Mouse (Mus musculus): Measurements from ENCODE around the gene Cdx2. TPM values are rescaled to one million over a fixed set of nuclear protein-coding genes. Genes with fewer than 3 reads are reported as not detected.

The Cdx2 gene
- total RNA-seq, 1 experiment = 5.4 TPM

DNA sequence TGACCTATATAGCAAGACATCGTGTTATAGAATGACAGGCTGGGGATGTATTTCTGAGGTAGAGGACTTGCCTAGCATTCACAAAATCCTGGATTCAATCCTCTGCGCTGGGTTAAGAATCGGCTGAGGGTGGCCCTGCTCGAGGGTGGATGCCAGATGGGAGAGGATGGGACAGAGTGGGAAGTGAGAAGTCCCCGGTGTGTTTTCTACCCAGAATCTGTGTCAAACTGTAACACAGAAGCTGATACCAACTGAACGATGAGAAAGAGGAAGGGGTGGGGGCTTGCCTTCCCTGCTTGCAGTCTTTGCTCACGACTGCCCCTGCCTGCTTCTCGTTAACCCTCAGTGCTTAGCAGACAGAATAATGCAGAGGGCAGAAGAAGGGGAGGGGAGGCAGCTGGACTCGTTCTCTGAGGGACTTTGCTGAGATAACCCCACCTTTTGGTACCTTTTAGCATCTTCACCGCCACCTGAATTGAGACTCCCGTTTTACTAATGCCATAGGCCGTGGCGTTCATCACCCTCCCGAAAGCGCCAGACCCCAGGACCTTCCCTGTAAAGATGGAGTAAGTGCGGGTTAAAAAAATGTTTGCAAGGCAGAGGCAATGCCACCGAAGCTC, 47.2 kb upstream of the Cdx2 start:
- H3K4me1 ChIP-seq (ENCODE audit: control insufficient read depth in 2 of 2, insufficient read depth in 2 of 2, low read length in 2 of 2, poor library complexity in 1 of 2) = peaks cover 0 to 4% of the 10 kb centered on the region in 2 experiments; a peak in 2 of 4 replicates
- H3K9ac ChIP-seq (ENCODE audit: insufficient read depth, low read depth, low read length, poor library complexity, severe bottlenecking) = no peak overlapping the region
- no peak overlapping the region for H3K27ac ChIP-seq (ENCODE audit: insufficient read depth, low read depth, low read length, poor library complexity, severe bottlenecking)
- in situ Hi-C loops (cut with MboI; ENCODE audit: low sequenced_read_pairs in 2 of 2, unreplicated experiment in 2 of 2) = no loop called here
- DNase-seq (ENCODE audit: low read depth, low spot score) = no peak
- H3K9me3 ChIP-seq (ENCODE audit: control insufficient read depth, insufficient read depth, low read depth, low read length) = no peaks in the 10 kb centered on the region
- no peak overlapping the region for H3K4me3 ChIP-seq (ENCODE audit: insufficient read depth in 1 of 2, low read depth in 1 of 2, low read length in 2 of 2, poor library complexity in 1 of 2, severe bottlenecking in 1 of 2)
- H3K36me3 ChIP-seq (ENCODE audit: control insufficient read depth, insufficient read depth, low read length, poor library complexity, severe bottlenecking) = no peaks in the 10 kb centered on the region
- TF ChIP-seq CHD2 (IDR thresholded peaks at IDR 0.05; ENCODE audit: low read depth, low read length) (no peak), ZC3H11A (IDR thresholded peaks at IDR 0.05; ENCODE audit: borderline replicate concordance, low read depth, low read length) (no peak), MAFK (IDR thresholded peaks at IDR 0.05; ENCODE audit: insufficient read depth, low read depth, low read length) (no peak), ZNF384 (IDR thresholded peaks at IDR 0.05; ENCODE audit: low read depth, low read length) (no peak), HCFC1 (IDR thresholded peaks at IDR 0.05; ENCODE audit: borderline replicate concordance, insufficient read depth, low read length) (no peak)

DNA sequence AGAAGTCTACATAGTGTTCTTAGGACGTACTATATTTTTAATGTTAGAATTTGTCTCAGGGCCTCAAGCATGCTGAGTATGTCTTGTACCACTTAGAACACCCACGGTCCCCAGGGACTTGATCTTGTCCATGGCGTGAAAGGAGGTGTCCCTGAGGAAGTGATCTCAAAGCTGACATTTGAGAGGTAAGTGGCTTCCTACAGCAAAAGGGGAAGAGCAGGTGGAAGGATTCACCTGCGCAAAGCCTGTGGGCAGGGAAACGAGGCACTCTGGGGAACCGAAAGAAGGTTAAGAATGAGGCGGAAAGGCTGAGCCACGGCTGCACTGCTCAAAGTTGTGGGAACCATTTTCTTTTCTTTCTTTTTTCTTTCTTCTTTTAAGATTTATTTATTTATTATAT, 44.9 kb upstream of the Cdx2 start:
- Histone ChIP-seq H3K27ac (ENCODE audit: insufficient read depth, low read depth, low read length, poor library complexity, severe bottlenecking) (no peak overlapping the region), H3K4me1 (ENCODE audit: control insufficient read depth in 2 of 2, insufficient read depth in 2 of 2, low read length in 2 of 2, poor library complexity in 1 of 2) (peaks cover 0 to 4% of the 10 kb centered on the region in 2 experiments; a peak in 1 of 4 replicates), H3K9me3 (ENCODE audit: control insufficient read depth, insufficient read depth, low read depth, low read length) (no peaks in the 10 kb centered on the region), H3K36me3 (ENCODE audit: control insufficient read depth, insufficient read depth, low read length, poor library complexity, severe bottlenecking) (no peaks in the 10 kb centered on the region), H3K4me3 (ENCODE audit: insufficient read depth in 1 of 2, low read depth in 1 of 2, low read length in 2 of 2, poor library complexity in 1 of 2, severe bottlenecking in 1 of 2) (no peak overlapping the region), H3K9ac (ENCODE audit: insufficient read depth, low read depth, low read length, poor library complexity, severe bottlenecking) (no peak overlapping the region)
- no peak for DNase-seq (ENCODE audit: low read depth, low spot score)
- in situ Hi-C loops (cut with MboI; ENCODE audit: low sequenced_read_pairs in 2 of 2, unreplicated experiment in 2 of 2) = no loop called here
- TF ChIP-seq HCFC1 (IDR thresholded peaks at IDR 0.05; ENCODE audit: borderline replicate concordance, insufficient read depth, low read length) (no peak), ZC3H11A (IDR thresholded peaks at IDR 0.05; ENCODE audit: borderline replicate concordance, low read depth, low read length) (no peak), CHD2 (IDR thresholded peaks at IDR 0.05; ENCODE audit: low read depth, low read length) (no peak), ZNF384 (IDR thresholded peaks at IDR 0.05; ENCODE audit: low read depth, low read length) (no peak), MAFK (IDR thresholded peaks at IDR 0.05; ENCODE audit: insufficient read depth, low read depth, low read length) (no peak)

DNA sequence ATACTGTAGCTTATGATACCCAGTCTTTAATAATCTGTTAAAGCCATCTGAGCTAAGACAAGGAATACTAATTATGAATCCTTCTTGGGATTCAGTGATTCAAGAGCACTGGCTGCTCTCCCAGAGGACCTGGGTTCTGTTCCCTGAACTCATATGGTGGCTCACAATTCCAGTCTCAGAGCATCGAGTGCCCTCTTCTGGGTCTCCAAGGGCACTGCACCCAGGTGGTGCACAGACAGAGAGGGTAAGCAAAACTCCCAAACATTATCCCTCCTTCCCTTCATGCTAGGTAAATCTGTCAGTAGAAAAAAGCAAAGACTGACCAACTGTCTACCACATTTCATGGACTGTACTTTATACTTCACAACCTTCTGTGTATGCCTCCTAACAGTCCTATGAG, 38.9 kb upstream of the Cdx2 start:
- Histone ChIP-seq H3K27ac (ENCODE audit: insufficient read depth, low read depth, low read length, poor library complexity, severe bottlenecking) (no peak overlapping the region), H3K9ac (ENCODE audit: insufficient read depth, low read depth, low read length, poor library complexity, severe bottlenecking) (no peak overlapping the region), H3K9me3 (ENCODE audit: control insufficient read depth, insufficient read depth, low read depth, low read length) (no peaks in the 10 kb centered on the region), H3K36me3 (ENCODE audit: control insufficient read depth, insufficient read depth, low read length, poor library complexity, severe bottlenecking) (no peaks in the 10 kb centered on the region), H3K4me1 (ENCODE audit: control insufficient read depth in 2 of 2, insufficient read depth in 2 of 2, low read length in 2 of 2, poor library complexity in 1 of 2) (no peaks in the 10 kb centered on the region), H3K4me3 (ENCODE audit: insufficient read depth in 1 of 2, low read depth in 1 of 2, low read length in 2 of 2, poor library complexity in 1 of 2, severe bottlenecking in 1 of 2) (no peak overlapping the region)
- TF ChIP-seq ZNF384 (IDR thresholded peaks at IDR 0.05; ENCODE audit: low read depth, low read length) (no peak), CHD2 (IDR thresholded peaks at IDR 0.05; ENCODE audit: low read depth, low read length) (no peak), ZC3H11A (IDR thresholded peaks at IDR 0.05; ENCODE audit: borderline replicate concordance, low read depth, low read length) (no peak), MAFK (IDR thresholded peaks at IDR 0.05; ENCODE audit: insufficient read depth, low read depth, low read length) (no peak), HCFC1 (IDR thresholded peaks at IDR 0.05; ENCODE audit: borderline replicate concordance, insufficient read depth, low read length) (no peak)
- DNase-seq (ENCODE audit: low read depth, low spot score) = no peak
- in situ Hi-C loops (cut with MboI; ENCODE audit: low sequenced_read_pairs in 2 of 2, unreplicated experiment in 2 of 2) = no loop called here

DNA sequence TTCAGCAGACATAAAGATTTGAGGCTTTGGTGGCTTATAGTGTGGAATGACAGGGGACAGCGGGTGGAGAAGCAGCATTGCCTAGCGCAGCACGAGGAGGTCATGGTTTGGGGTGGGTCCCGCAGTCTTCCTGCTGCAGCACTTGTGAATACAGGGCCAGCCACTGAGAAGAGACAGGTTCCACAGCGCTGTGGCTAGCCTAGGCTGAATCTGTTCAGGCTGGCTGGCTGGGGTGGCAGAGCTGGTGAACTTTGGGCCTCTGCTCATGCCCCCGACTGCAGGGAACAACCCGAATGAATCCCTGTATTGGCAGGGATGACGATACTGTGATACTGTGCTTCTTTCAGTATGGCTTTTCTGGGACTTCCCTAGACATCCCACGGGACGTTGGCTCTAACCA, 36.8 kb upstream of the Cdx2 start:
- Histone ChIP-seq H3K9me3 (ENCODE audit: control insufficient read depth, insufficient read depth, low read depth, low read length) (no peaks in the 10 kb centered on the region), H3K27ac (ENCODE audit: insufficient read depth, low read depth, low read length, poor library complexity, severe bottlenecking) (no peak overlapping the region), H3K9ac (ENCODE audit: insufficient read depth, low read depth, low read length, poor library complexity, severe bottlenecking) (no peak overlapping the region), H3K4me3 (ENCODE audit: insufficient read depth in 1 of 2, low read depth in 1 of 2, low read length in 2 of 2, poor library complexity in 1 of 2, severe bottlenecking in 1 of 2) (no peak overlapping the region), H3K4me1 (ENCODE audit: control insufficient read depth in 2 of 2, insufficient read depth in 2 of 2, low read length in 2 of 2, poor library complexity in 1 of 2) (peaks cover 0 to 3% of the 10 kb centered on the region in 2 experiments; a peak in 1 of 4 replicates), H3K36me3 (ENCODE audit: control insufficient read depth, insufficient read depth, low read length, poor library complexity, severe bottlenecking) (no peaks in the 10 kb centered on the region)
- no peak for DNase-seq (ENCODE audit: low read depth, low spot score)
- no peak for TF ChIP-seq MAFK (IDR thresholded peaks at IDR 0.05; ENCODE audit: insufficient read depth, low read depth, low read length)
- TF ChIP-seq ZNF384 (IDR thresholded peaks at IDR 0.05; ENCODE audit: low read depth, low read length) = no peak
- TF ChIP-seq CHD2 (IDR thresholded peaks at IDR 0.05; ENCODE audit: low read depth, low read length) = no peak
- no peak for TF ChIP-seq ZC3H11A (IDR thresholded peaks at IDR 0.05; ENCODE audit: borderline replicate concordance, low read depth, low read length)
- no peak for TF ChIP-seq HCFC1 (IDR thresholded peaks at IDR 0.05; ENCODE audit: borderline replicate concordance, insufficient read depth, low read length)
- in situ Hi-C loops (cut with MboI; ENCODE audit: low sequenced_read_pairs in 2 of 2, unreplicated experiment in 2 of 2) = no loop called here
